Mouse (Mus musculus) CD4-positive, CD25-positive, alpha-beta regulatory T cell (primary cell): ENCODE measurements around the gene Sln. TPM values are rescaled to one million over a fixed set of nuclear protein-coding genes. Genes with fewer than 3 reads are reported as not detected.

ENCODE experiments used
- polyA plus RNA-seq: library from polyadenylated mRNA; unstranded; fragments of 100-300 nt; shearing (Covaris generic); gene quantifications from one replicate; pipeline ENCODE4 v1.2.1, GENCODE M21; 2017

The Sln gene
- polyA plus RNA-seq = not detected

DNA sequence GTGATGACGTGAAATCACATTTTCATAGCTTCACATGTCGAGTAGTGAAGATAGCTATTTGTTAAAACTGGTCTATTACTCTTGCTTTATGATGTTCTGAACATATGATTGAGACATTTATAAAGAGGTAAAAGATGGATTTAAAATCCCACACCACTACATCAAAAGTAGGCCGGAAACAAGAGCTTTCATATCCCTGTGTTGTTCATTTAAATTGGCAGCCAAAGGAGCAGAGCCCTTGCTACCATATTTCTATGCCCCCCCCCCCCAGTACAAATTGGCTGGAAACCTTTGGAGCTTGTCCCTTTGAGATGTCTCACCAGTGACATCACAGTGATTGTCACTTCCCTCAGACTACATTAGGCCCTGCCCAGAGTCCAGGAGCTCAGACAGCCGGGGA is at the start of gene Sln:
Gene Sln, plus strand, starts transcription at position 301 of the 400 bp plus-strand sequence.

Other genes with a start within 250 kb of the Sln start
- gene Acat1, start 239.8 kb upstream of the Sln start, polyA plus RNA-seq = 69.5 TPM
- 40.5 TPM for gene Cul5, start 180.2 kb upstream of the Sln start, polyA plus RNA-seq
- gene Rab39, start 143.9 kb upstream of the Sln start, polyA plus RNA-seq = 0.12 TPM
- 18.0 TPM for gene Slc35f2, start 78.6 kb upstream of the Sln start, polyA plus RNA-seq
- gene Elmod1, start 125.1 kb downstream of the Sln start, polyA plus RNA-seq = not detected
- not detected for gene Tnfaip8l3, start 218.2 kb downstream of the Sln start, polyA plus RNA-seq